Mouse (Mus musculus) MEL (cell line): ENCODE measurements around the gene 4933405L10Rik.

ENCODE experiments used
- CHD2 ChIP-seq: IDR thresholded peaks from 2 replicates; pipeline ENCODE4 v1.6.1; 2011; ENCODE audit warnings: low read length, improper control_type of control experiment
- CTCF ChIP-seq, 3 experiments: IDR thresholded peaks in 2 of 3; conservative IDR thresholded peaks in 1 of 3; 2 replicates each; pipeline ENCODE4 v1.5.1; 2011 to 2012; ENCODE audit warnings: low read length in 3 of 3, low read depth in 2 of 3, mild to moderate bottlenecking in 2 of 3, improper control_type of control experiment in 1 of 3, inconsistent platforms in 1 of 3, mixed read lengths in 1 of 3, moderate library complexity in 1 of 3; ENCODE audit not compliant: control insufficient read depth in 1 of 3, insufficient read depth in 1 of 3, poor library complexity in 1 of 3, severe bottlenecking in 1 of 3
- E2F4 ChIP-seq: IDR thresholded peaks from 2 replicates; pipeline ENCODE4 v1.6.1; 2011; ENCODE audit warnings: low read depth, low read length, improper control_type of control experiment, borderline replicate concordance
- EP300 ChIP-seq, 2 experiments: IDR thresholded peaks; 2 replicates each; pipeline ENCODE4 v1.6.1; 2011; ENCODE audit warnings: improper control_type of control experiment in 2 of 2, low read length in 2 of 2, low read depth in 1 of 2, mild to moderate bottlenecking in 1 of 2
- ETS1 ChIP-seq: IDR thresholded peaks from 2 replicates; pipeline ENCODE4 v1.6.1; 2012; ENCODE audit warnings: low read depth, mild to moderate bottlenecking, inconsistent platforms, low read length, improper control_type of control experiment, moderate library complexity
- GATA1 ChIP-seq: IDR thresholded peaks from 2 replicates; pipeline ENCODE4 v1.6.1; 2011; ENCODE audit warnings: low read depth, low read length, improper control_type of control experiment
- MXI1 ChIP-seq: IDR thresholded peaks from 2 replicates; pipeline ENCODE4 v1.6.1; 2011; ENCODE audit warnings: mild to moderate bottlenecking, low read depth, low read length, improper control_type of control experiment
- NELFE ChIP-seq: IDR thresholded peaks from 2 replicates; pipeline ENCODE4 v1.6.1; 2011; ENCODE audit warnings: low read depth, low read length, improper control_type of control experiment
- NRF1 ChIP-seq: IDR thresholded peaks from 2 replicates; pipeline ENCODE4 v1.6.1; 2014; ENCODE audit warnings: low read depth, mild to moderate bottlenecking, inconsistent platforms, low read length, improper control_type of control experiment, moderate library complexity; ENCODE audit not compliant: poor library complexity, insufficient read depth, severe bottlenecking
- POLR2A ChIP-seq, 2 experiments: IDR thresholded peaks; 2 replicates each; pipeline ENCODE4 v1.6.1; 2011 to 2012; ENCODE audit warnings: low read length in 2 of 2, mild to moderate bottlenecking in 2 of 2, control low read depth in 1 of 2, improper control_type of control experiment in 1 of 2, low read depth in 1 of 2, moderate library complexity in 1 of 2; ENCODE audit not compliant: control insufficient read depth in 1 of 2, insufficient read depth in 1 of 2, poor library complexity in 1 of 2
- TAL1 ChIP-seq: IDR thresholded peaks from 2 replicates; pipeline ENCODE4 v1.6.1; 2012; ENCODE audit warnings: mild to moderate bottlenecking, inconsistent platforms, low read length, moderate library complexity, mixed read lengths
- TCF12 ChIP-seq: IDR thresholded peaks from 2 replicates; pipeline ENCODE4 v1.6.1; 2014; ENCODE audit warnings: low read depth, mild to moderate bottlenecking, inconsistent platforms, low read length, improper control_type of control experiment, moderate library complexity
- ZKSCAN1 ChIP-seq: IDR thresholded peaks from 2 replicates; pipeline ENCODE4 v1.6.1; 2012; ENCODE audit warnings: low read depth, mild to moderate bottlenecking, inconsistent platforms, low read length, improper control_type of control experiment, moderate library complexity
- ZMIZ1 ChIP-seq: IDR thresholded peaks from 2 replicates; pipeline ENCODE4 v1.6.1; 2012; ENCODE audit warnings: low read depth, mild to moderate bottlenecking, inconsistent platforms, low read length, improper control_type of control experiment, moderate library complexity

DNA sequence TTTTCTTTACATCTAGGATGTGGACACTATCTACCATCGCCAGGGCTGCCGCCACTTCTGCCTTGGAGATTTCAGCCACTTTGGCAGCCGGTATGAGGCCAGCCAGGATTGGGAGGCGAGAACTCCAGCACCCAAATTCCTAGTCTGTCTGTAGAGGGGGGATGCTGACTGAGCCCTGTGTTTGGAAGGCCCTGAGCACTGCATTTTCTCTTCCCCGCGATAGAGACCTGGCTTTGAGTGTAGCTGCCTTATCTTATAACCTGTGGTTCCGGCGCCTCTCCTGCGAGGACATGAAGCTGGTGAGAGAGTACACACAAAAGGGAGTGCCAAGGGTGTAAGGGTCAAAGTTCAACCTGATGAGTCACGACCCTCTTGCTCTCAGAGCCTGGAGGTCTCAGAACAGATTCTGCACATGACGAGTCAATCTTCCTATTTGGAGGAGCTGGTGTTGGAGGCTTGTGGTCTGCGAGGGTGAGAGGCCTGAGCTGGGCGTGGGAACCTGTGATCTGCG lies 19.2 kb upstream of the 4933405L10Rik start:
- no peak for TF ChIP-seq NELFE
- TF ChIP-seq GATA1: no peak
- no peak for TF ChIP-seq ZKSCAN1
- no peak for TF ChIP-seq POLR2A (IDR thresholded peaks at IDR 0.05; ENCODE audit: control insufficient read depth in 1 of 2, insufficient read depth in 1 of 2, low read depth in 1 of 2, low read length in 2 of 2, poor library complexity in 1 of 2)
- no peak for TF ChIP-seq NRF1
- TF ChIP-seq CTCF (IDR thresholded peaks at IDR 0.05 in 2 of 3, conservative IDR thresholded peaks at IDR 0.05 in 1 of 3; ENCODE audit: control insufficient read depth in 1 of 3, insufficient read depth in 1 of 3, low read depth in 2 of 3, low read length in 3 of 3, poor library complexity in 1 of 3, severe bottlenecking in 1 of 3): no peak
- TF ChIP-seq EP300 (IDR thresholded peaks at IDR 0.05; ENCODE audit: low read depth in 1 of 2, low read length in 2 of 2): no peak
- no peak for TF ChIP-seq CHD2
- no peak for TF ChIP-seq ZMIZ1
- TF ChIP-seq TCF12: no peak
- TF ChIP-seq ETS1: no peak
- TF ChIP-seq MXI1: no peak
- TF ChIP-seq TAL1: no peak
- no peak for TF ChIP-seq E2F4
